Mouse (Mus musculus) bone marrow macrophage, adult 2 months (primary cell): ENCODE data around the gene Vstm2l.

Source experiments
- CTCF ChIP-seq: IDR thresholded peaks from 2 replicates; pipeline ENCODE4 v1.5.1; 2012; ENCODE audit warnings: low read depth, mild to moderate bottlenecking, low read length, moderate library complexity
- POLR2A ChIP-seq: IDR thresholded peaks from 2 replicates; pipeline ENCODE4 v1.6.1; 2012; ENCODE audit warnings: mild to moderate bottlenecking, low read depth, low read length, borderline replicate concordance

GRCm38 (mm10) chr2:157913705-157914104 lies 748 bp upstream of the Vstm2l start:
- TF ChIP-seq CTCF (no peak), POLR2A (no peak)
